Mouse (Mus musculus) lung, embryonic 14.5 days (tissue): ENCODE data around the gene Zfp319. TPM values are rescaled to one million over a fixed set of nuclear protein-coding genes. Genes with fewer than 3 reads are reported as not detected.
"Not testable (repeated sequence)": the region's sequence is repeated elsewhere in the genome, so short reads cannot be mapped to it uniquely, and the experiment has no call there.

Experiments used
- ATAC-seq: fragments of 200-750 bp; cut with Nextera tagmentation; 2 replicates; pipeline ENCODE4 v1.8.0; 2017; ENCODE audit warnings: mild to moderate bottlenecking, moderate TSS enrichment, moderate library complexity; ENCODE audit not compliant: insufficient read depth
- DNase-seq: peaks from one replicate; pipeline ENCODE4 v3.0.0-alpha.2; 2015
- H3K27ac ChIP-seq: fragments of 300-500 bp; sonication (generic); 2 replicates; pipeline ENCODE4 v1.5.1; 2014; ENCODE audit warnings: low read depth, mild to moderate bottlenecking, moderate library complexity
- H3K27me3 ChIP-seq: fragments of 300-500 bp; sonication (generic); 2 replicates; pipeline ENCODE4 v1.6.1; 2014; ENCODE audit warnings: low read length, control low read depth; ENCODE audit not compliant: insufficient read depth
- H3K36me3 ChIP-seq: fragments of 300-500 bp; sonication (generic); 2 replicates; pipeline ENCODE4 v1.6.1; 2014; ENCODE audit warnings: control low read depth; ENCODE audit not compliant: insufficient read depth
- H3K4me1 ChIP-seq: fragments of 300-500 bp; sonication (generic); 2 replicates; pipeline ENCODE4 v1.6.1; 2014; ENCODE audit warnings: antibody characterized with exemption, control low read depth; ENCODE audit not compliant: insufficient read depth
- H3K4me2 ChIP-seq: fragments of 300-500 bp; sonication (generic); 2 replicates; pipeline ENCODE4 v1.6.1; 2014; ENCODE audit warnings: mild to moderate bottlenecking
- H3K4me3 ChIP-seq: fragments of 300-500 bp; sonication (generic); 2 replicates; pipeline ENCODE4 v1.5.1; 2014; ENCODE audit warnings: low read depth, low read length
- H3K9ac ChIP-seq: fragments of 300-500 bp; sonication (generic); 2 replicates; pipeline ENCODE4 v1.6.1; 2014
- H3K9me3 ChIP-seq: fragments of 300-500 bp; sonication (generic); 2 replicates; pipeline ENCODE4 v1.6.1; 2016; ENCODE audit warnings: low read depth, low read length, control low read depth
- CTCF ChIP-seq: IDR thresholded peaks from 2 replicates; pipeline ENCODE4 v1.5.1; 2016; ENCODE audit warnings: antibody characterized with exemption, low read depth
- WGBS: fragments of 180-500 bp; shearing (Covaris S2); extraction: QIAGEN DNeasy Blood & Tissue Kit; methylation state at CpG from one replicate; pipeline ENCODE4 v1.1.7; 2014; 5-methylcytosine and 5-hydroxymethylcytosine counted together
- polyA plus RNA-seq: library from polyadenylated mRNA; unstranded; fragments of >200 nt; fragmentation: Nextera tagmentation; extraction: Ambion mirVana; gene quantifications from 2 replicates; pipeline ENCODE4 v1.2.1, GENCODE M21; 2014

The Zfp319 gene
- 9.2 and 10.9 TPM in 2 replicates for polyA plus RNA-seq

DNA sequence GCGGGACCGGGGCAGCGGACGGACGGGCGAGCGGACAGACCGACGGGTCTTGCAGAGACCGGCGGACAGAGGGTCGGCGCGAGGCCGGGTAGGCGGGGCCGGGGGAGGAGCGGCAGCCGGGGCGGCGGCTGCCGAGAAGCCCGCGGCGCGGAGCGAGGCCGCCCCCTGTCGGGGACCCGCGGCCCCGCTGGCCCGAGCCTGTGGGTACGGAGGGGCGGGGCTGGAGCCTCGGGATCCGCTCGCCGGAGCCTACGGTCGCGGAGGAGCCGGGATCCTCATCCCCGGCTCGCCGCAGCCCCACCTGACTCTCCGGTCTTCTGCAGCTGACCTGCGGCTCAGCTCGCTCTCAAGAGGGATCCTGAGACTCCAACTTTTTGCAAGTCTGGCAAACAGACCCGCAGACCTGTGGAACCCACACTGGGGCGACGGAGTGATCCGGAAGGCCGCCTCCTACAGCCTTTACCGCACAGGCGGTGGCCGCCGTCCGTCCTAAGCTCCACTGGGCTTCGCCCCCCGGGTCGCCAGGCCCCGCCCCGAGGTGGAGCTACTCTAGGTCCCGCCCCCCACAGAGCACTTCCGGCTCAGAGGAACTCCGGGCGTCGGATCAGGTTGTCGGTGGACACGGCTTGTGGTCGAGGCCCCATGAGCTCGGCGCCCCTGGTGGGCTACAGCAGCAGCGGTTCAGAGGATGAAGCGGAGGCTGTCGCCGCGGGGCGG lies at the start of gene Zfp319, which contains the start of gene Usb1:
Gene Zfp319, minus strand, starts transcription at position 231 of the 717 bp plus-strand sequence.
Gene Usb1, plus strand, starts transcription at position 565 of the 717 bp plus-strand sequence.
- Histone ChIP-seq H3K4me1 (peaks cover 10% of the 10 kb centered on the region), H3K36me3 (peaks cover 29% of the 10 kb centered on the region), H3K4me2 (peak within 1 kb of the TSS; percentile 87), H3K9me3 (no peaks in the 10 kb centered on the region), H3K9ac (peak within 1 kb of the TSS; percentile 87), H3K27me3 (no peaks in the 10 kb centered on the region), H3K27ac (peak within 1 kb of the TSS; percentile 98), H3K4me3 (peak within 1 kb of the TSS; percentile 84)
- TF ChIP-seq CTCF = peak; percentile 81
- ATAC-seq = peak; percentile 94
- DNase-seq = peak; percentile 97
- under 1% methylated on average over 80 of the region's 80 CpGs for WGBS

DNA sequence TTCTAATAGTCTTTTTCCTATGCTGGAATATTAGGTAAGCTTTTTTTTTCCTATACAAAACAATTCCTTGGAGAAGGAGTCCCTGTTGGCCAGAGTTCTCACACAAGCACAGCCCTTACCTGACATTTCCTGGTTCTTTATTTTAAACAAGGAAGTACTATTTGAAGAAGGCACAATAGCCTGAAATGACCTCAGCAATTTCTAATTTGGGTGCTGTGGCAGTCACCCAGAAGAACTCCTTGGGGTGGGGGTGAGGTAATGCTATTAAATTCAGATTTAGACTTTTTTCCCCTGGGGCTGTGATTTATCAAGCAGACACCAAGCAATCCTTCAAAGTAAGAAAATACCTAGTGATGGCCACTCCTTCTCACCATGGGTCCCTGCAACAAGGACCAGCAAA lies 49.2 kb upstream of the Zfp319 start:
- no peak overlapping the region for H3K27ac ChIP-seq
- no peak for DNase-seq
- H3K36me3 ChIP-seq = no peaks in the 10 kb centered on the region

DNA sequence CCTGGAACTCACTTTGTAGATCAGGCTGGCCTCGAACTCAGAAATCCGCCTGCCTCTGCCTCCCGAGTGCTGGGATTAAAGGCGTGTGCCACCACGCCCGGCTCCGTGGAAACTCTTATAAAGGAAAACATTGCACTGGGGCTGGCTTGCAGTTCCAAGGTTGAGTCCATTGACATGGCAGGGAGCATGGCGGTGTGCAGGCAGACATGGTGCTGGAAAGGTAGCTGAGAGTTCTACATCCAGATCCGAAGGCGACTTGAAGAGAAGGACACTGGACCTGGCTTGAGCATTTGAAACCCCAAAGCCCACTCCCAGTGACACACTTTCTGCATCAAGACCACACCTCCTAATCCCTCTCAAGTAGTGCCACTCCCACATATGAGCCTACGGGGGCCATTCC lies 47.2 kb upstream of the Zfp319 start:
- H3K9me3 ChIP-seq, H3K4me2 ChIP-seq, DNase-seq, H3K27me3 ChIP-seq, H3K36me3 ChIP-seq, ATAC-seq, H3K4me3 ChIP-seq, H3K9ac ChIP-seq, H3K27ac ChIP-seq: not testable (repeated sequence)
- WGBS = 91% methylated on average over 11 of the region's 11 CpGs
- H3K4me1 ChIP-seq = peaks cover 12% of the 10 kb centered on the region

More for the DNA sequence above, 49.2 kb upstream of the Zfp319 start:
- H3K9me3 ChIP-seq = no peaks in the 10 kb centered on the region
- no peak for ATAC-seq
- no peak for TF ChIP-seq CTCF
- no peak overlapping the region for H3K4me3 ChIP-seq
- peaks cover 12% of the 10 kb centered on the region for H3K4me1 ChIP-seq
- no peak overlapping the region for H3K4me2 ChIP-seq
- no peak overlapping the region for H3K9ac ChIP-seq
- H3K27me3 ChIP-seq = no peaks in the 10 kb centered on the region

DNA sequence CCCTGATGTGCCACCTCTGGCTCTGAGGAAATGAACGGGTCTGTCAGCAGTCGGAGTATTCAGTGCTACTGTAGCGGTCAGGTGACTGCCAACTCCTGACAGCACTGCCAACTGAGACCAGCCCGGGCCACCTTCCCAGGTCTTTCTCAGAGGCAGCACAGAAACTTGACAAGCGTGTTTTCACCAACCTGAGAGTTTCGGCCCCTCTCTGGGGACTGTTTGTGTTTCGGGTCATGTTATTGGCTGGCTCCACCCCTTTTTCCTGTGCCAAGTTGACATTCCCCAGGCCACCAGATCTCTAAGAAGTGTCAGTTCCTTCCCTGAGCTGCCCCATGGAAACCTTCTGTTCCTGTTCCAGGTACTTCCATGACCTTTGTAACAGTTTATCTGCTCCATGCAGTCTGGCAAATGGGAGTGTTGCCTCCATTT lies 46.1 kb upstream of the Zfp319 start:
- Histone ChIP-seq H3K9me3 (no peaks in the 10 kb centered on the region), H3K4me1 (peaks cover 12% of the 10 kb centered on the region), H3K27me3 (no peaks in the 10 kb centered on the region), H3K9ac (no peak overlapping the region), H3K27ac (peak overlapping the region; percentile 80), H3K4me2 (peak overlapping the region; percentile 23), H3K4me3 (no peak overlapping the region), H3K36me3 (no peaks in the 10 kb centered on the region)
- TF ChIP-seq CTCF = no peak
- 10% methylated on average over 7 of the region's 7 CpGs for WGBS
- DNase-seq (peak; percentile 77), ATAC-seq (peak; percentile 85)

DNA sequence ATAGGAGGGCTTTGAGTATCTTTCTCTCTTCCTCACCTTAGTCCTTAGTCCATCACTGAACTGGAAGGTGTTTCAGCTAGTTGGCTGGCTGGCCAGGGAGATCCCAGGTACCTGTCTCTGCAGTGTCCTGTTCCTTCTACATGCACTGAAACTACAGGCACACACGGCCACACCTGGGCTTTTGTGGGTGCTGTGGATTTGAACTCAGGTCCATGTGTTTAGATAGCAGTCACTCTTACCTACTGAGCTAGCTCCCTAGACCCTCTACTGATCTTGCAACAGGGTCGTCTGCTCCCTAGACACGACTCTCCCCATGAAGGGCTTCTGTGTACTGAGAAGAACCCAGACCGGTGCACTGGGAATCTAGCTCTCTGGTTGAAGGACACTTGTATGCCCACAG lies 45.4 kb upstream of the Zfp319 start:
- H3K9ac ChIP-seq = no peak overlapping the region
- 60% methylated on average over 4 of the region's 4 CpGs for WGBS
- H3K36me3 ChIP-seq = peaks cover 3% of the 10 kb centered on the region; the same call in 1 of the 2 replicates
- H3K9me3 ChIP-seq = no peaks in the 10 kb centered on the region
- no peaks in the 10 kb centered on the region for H3K27me3 ChIP-seq
- H3K4me2 ChIP-seq = no peak overlapping the region; the same call in 1 of the 2 replicates
- H3K4me3 ChIP-seq = no peak overlapping the region
- H3K27ac ChIP-seq = peak overlapping the region; percentile 80
- TF ChIP-seq CTCF = no peak
- H3K4me1 ChIP-seq = peaks cover 12% of the 10 kb centered on the region
- DNase-seq (no peak), ATAC-seq (no peak)

DNA sequence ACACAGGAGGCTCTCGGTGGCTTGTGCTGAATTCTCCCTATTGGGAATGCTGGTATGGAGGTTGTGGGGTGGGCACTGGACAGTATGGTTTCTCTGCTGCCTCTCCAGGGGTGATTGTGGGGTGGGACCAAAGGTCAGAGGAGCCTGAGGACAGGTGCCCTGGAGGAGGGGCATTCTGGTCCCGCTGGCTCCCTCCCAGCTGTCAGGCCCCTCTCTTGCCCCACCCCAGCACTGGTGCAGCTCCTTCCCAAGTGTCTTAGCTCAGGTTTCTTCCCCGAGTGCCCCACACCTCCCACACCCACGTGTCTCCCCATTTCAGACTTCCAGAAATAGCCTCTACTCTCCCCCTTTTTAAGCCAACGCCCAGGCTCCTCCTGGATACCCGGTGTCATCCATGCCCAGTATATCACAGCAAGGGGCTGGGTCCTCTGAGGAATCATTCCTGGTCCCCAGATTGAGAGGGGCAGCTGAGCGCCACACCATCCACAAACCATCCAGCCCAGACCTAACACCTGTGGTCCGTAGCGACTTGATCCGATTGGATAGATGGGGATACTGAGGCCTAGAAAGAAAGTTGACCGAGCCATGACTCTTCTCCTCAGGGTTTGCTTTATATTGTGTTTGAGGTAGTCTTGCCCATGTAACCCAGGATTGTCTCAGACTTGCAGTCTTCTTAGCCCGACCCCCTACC lies 44.7 kb upstream of the Zfp319 start:
- 0 out of 2 replicates have a peak overlapping the region, but pooled peaks have one; percentile 80 for H3K27ac ChIP-seq
- ATAC-seq = no peak
- peaks cover 12% of the 10 kb centered on the region for H3K4me1 ChIP-seq

DNA sequence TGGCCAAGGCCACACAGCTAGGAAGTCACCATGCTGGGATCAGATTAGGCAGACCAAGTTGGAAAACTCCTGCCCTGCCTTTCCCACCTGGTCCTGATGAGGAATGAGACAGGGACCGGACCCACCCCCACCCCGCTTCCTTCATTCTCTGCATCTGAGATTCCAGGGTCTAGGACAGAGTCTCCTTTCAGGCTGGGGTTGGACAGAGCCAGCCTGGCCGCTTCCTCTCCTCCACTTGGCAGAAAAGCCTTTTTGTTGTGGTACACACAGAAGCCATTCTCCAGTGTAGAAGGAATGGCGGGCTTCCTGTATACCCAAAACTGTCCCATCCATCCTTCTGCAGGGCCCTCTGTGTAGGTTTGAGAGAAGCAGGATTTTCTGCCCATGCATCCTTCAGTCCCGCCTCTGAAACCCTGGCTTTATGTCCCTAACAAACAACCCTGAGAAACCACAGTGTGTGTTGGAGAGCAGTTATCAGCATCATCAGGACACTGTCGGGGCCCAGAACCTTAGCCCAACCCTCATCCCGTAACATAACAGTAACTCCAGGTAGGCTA lies 43.7 kb upstream of the Zfp319 start:
- no peak for TF ChIP-seq CTCF
- Histone ChIP-seq H3K27me3 (no peaks in the 10 kb centered on the region), H3K4me3 (no peak overlapping the region), H3K36me3 (peaks cover 17% of the 10 kb centered on the region; the same call in 1 of the 2 replicates), H3K4me1 (peaks cover 12% of the 10 kb centered on the region), H3K9me3 (no peaks in the 10 kb centered on the region), H3K4me2 (no peak overlapping the region), H3K9ac (no peak overlapping the region), H3K27ac (no peak overlapping the region; the same call in 1 of the 2 replicates)
- no peak for DNase-seq
- no peak for ATAC-seq
- WGBS = 80% methylated on average over 7 of the region's 7 CpGs

More for the DNA sequence above, 44.7 kb upstream of the Zfp319 start:
- Histone ChIP-seq H3K36me3 (peaks cover 10% of the 10 kb centered on the region; the same call in 1 of the 2 replicates), H3K9me3 (no peaks in the 10 kb centered on the region), H3K27me3 (no peaks in the 10 kb centered on the region), H3K4me3 (no peak overlapping the region), H3K9ac (no peak overlapping the region), H3K4me2 (no peak overlapping the region)
- no peak for DNase-seq
- no peak for TF ChIP-seq CTCF
- WGBS = 76% methylated on average over 12 of the region's 12 CpGs
